In the genomic region with DNA sequence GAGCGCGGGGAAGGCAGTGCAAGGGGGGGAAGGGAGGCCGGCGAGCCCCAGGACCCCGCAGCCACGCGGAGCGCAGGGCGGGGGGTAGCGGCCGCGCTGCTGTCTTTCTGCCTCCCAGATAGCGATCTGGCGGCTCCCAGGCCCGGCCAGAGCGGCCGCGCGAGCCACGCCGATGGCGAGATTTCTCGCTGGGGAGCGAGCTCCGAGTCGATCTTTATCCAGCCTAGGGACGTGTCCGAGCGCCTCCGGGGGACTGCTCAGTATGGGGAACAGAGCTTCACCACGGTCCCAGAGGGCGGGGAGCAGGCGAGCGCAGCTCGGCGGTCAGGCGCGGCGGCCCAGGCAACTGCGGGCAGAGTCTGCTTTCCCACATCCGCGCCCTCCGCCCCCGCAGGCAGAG, we compare ENCODE assay signal across 8 mouse cellular contexts. TPM values are rescaled to one million over a fixed set of nuclear protein-coding genes. Genes with fewer than 3 reads are reported as not detected.
DNase-seq lines count a peak whose midpoint lies in the region; ATAC-seq and TF ChIP-seq lines count a peak whose summit lies in the region.

No protein-coding gene starts in this region.

- H3K4me1 ChIP-seq in embryonic facial prominence, embryonic 14.5 days (ENCODE audit: control insufficient read depth, insufficient read depth, low read length): peaks cover 7% of the 10 kb centered on the region
- H3K4me1 ChIP-seq in hindbrain, embryonic 16.5 days (ENCODE audit: control insufficient read depth, insufficient read depth, low read depth, low read length): peaks cover 17% of the 10 kb centered on the region
- H3K4me1 ChIP-seq in liver, postnatal 0 days (ENCODE audit: insufficient read depth): no peaks in the 10 kb centered on the region

- H3K9ac ChIP-seq in embryonic facial prominence, embryonic 14.5 days (ENCODE audit: low read depth, low read length): peak overlapping the region; percentile 58
- H3K9ac ChIP-seq in hindbrain, embryonic 16.5 days (ENCODE audit: low read depth, low read length): peak overlapping the region; percentile 89
- H3K9ac ChIP-seq in liver, postnatal 0 days (replicated peaks): no peak overlapping the region

- ATAC-seq in embryonic facial prominence, embryonic 14.5 days (ENCODE audit: low read depth): peak; percentile 44
- peak; percentile 77 for ATAC-seq in hindbrain, embryonic 16.5 days
- no peak for ATAC-seq in liver, postnatal 0 days

- no peak for TF ChIP-seq EP300 in liver, postnatal 0 days (IDR thresholded peaks at IDR 0.05; ENCODE audit: low read depth)

- peak; percentile 44 to 58 for DNase-seq in left cerebral cortex, adult 18-20 months (ENCODE audit: low spot score in 2 of 2)
- no peak for DNase-seq in left cerebral cortex, adult 11 months (ENCODE audit: low spot score)
- DNase-seq in brain, embryonic 14.5 days (ENCODE audit: low read depth): peak; percentile 65
- DNase-seq in embryonic facial prominence, embryonic 14.5 days (ENCODE audit: low spot score): peak; percentile 28
- DNase-seq in liver, postnatal 0 days: peak; percentile 24
- peak; percentile 59 for DNase-seq in right cerebral cortex, postnatal 4 days
- DNase-seq in gastrocnemius, adult 18-20 months (ENCODE audit: low spot score): no peak

- no peak for TF ChIP-seq CTCF in brain, embryonic 14.5 days (IDR thresholded peaks at IDR 0.05; ENCODE audit: borderline replicate concordance, extremely low read depth, insufficient read depth, insufficient read length)
- TF ChIP-seq CTCF in liver, postnatal 0 days (IDR thresholded peaks at IDR 0.05; ENCODE audit: low read depth): no peak

- WGBS in embryonic facial prominence, embryonic 14.5 days: 0% methylated on average over 20 of the region's 44 CpGs
- WGBS in hindbrain, embryonic 16.5 days: under 1% methylated on average over 32 of the region's 44 CpGs
- 2% methylated on average over 25 of the region's 44 CpGs for WGBS in liver, postnatal 0 days (ENCODE audit: insufficient replicate concordance)

- H3K9me3 ChIP-seq in embryonic facial prominence, embryonic 14.5 days (ENCODE audit: control insufficient read depth, low read length): no peaks in the 10 kb centered on the region
- no peaks in the 10 kb centered on the region for H3K9me3 ChIP-seq in hindbrain, embryonic 16.5 days (ENCODE audit: control insufficient read depth, low read length)
- H3K9me3 ChIP-seq in liver, postnatal 0 days (ENCODE audit: low read length): no peaks in the 10 kb centered on the region

- no peak overlapping the region for H3K27ac ChIP-seq in embryonic facial prominence, embryonic 14.5 days (replicated peaks; ENCODE audit: low read depth, low read length)
- H3K27ac ChIP-seq in hindbrain, embryonic 16.5 days (ENCODE audit: low read depth, low read length): peak overlapping the region; percentile 90
- H3K27ac ChIP-seq in liver, postnatal 0 days (ENCODE audit: low read depth): no peak overlapping the region

- peak overlapping the region; percentile 56 for H3K4me3 ChIP-seq in embryonic facial prominence, embryonic 14.5 days (ENCODE audit: low read depth, low read length)
- H3K4me3 ChIP-seq in hindbrain, embryonic 16.5 days (ENCODE audit: low read length): peak overlapping the region; percentile 62
- H3K4me3 ChIP-seq in liver, postnatal 0 days (ENCODE audit: low read depth, low read length): peak overlapping the region; percentile 33; the same call in 1 of the 2 replicates

- no peak for TF ChIP-seq POLR2A in brain, embryonic 14.5 days (IDR thresholded peaks at IDR 0.05; ENCODE audit: borderline replicate concordance, extremely low read depth, insufficient read depth, insufficient read length, poor library complexity, severe bottlenecking)

- peak overlapping the region; percentile 91 for H3K4me2 ChIP-seq in embryonic facial prominence, embryonic 14.5 days (ENCODE audit: low read depth, low read length)
- H3K4me2 ChIP-seq in hindbrain, embryonic 16.5 days (ENCODE audit: low read length): peak overlapping the region; percentile 85
- H3K4me2 ChIP-seq in liver, postnatal 0 days (ENCODE audit: low read depth, low read length): peak overlapping the region; percentile 64

- H3K36me3 ChIP-seq in embryonic facial prominence, embryonic 14.5 days (ENCODE audit: control insufficient read depth, insufficient read depth, low read length): no peaks in the 10 kb centered on the region
- H3K36me3 ChIP-seq in hindbrain, embryonic 16.5 days (ENCODE audit: control insufficient read depth, insufficient read depth, low read length): no peaks in the 10 kb centered on the region
- no peaks in the 10 kb centered on the region for H3K36me3 ChIP-seq in liver, postnatal 0 days (replicated peaks; ENCODE audit: insufficient read depth, low read length)

- H3K27me3 ChIP-seq in embryonic facial prominence, embryonic 14.5 days (replicated peaks; ENCODE audit: control insufficient read depth, insufficient read depth, low read length): peaks cover 65% of the 10 kb centered on the region
- H3K27me3 ChIP-seq in hindbrain, embryonic 16.5 days (replicated peaks; ENCODE audit: control insufficient read depth, insufficient read depth, low read length): no peaks in the 10 kb centered on the region; the same call in 1 of the 2 replicates
- H3K27me3 ChIP-seq in liver, postnatal 0 days (ENCODE audit: insufficient read depth, low read length): peaks cover 54% of the 10 kb centered on the region

RNA-seq across cellular contexts. Expression of a gene that starts 0.6 kb away (rescaled TPM):
- total RNA-seq in left cerebral cortex, adult 18-20 months (2021): 10 to 100 TPM; 61.1 to 68.7 TPM
- 21.5 and 21.7 TPM in 2 replicates for polyA plus RNA-seq in brain, embryonic 14.5 days (2012; rRNA removed)
- polyA plus RNA-seq in embryonic facial prominence, embryonic 14.5 days (2014; fragmentation: Nextera tagmentation; extraction: Ambion mirVana): 7.6 and 8.6 TPM in 2 replicates
- 44.3 and 50.2 TPM in 2 replicates for polyA plus RNA-seq in hindbrain, embryonic 16.5 days (2015; fragmentation: Nextera tagmentation; extraction: Ambion mirVana)
- 0.11 and 0.21 TPM in 2 replicates for polyA plus RNA-seq in liver, postnatal 0 days (2015; fragmentation: Nextera tagmentation; extraction: Ambion mirVana)
- total RNA-seq in gastrocnemius, adult 18-20 months (2021): under 1 TPM in 1 of 2 experiments, not detected in 1; 0.45 TPM

Comparison
In these comparisons a context has a peak if more than half of its experiments do, and no peak if none do; other contexts are left out.
1. DNase-seq: peak in left cerebral cortex, adult 18-20 months (2 of 2), brain, embryonic 14.5 days (single experiment), embryonic facial prominence, embryonic 14.5 days (single experiment), liver, postnatal 0 days (single experiment) and right cerebral cortex, postnatal 4 days (single experiment); none in left cerebral cortex, adult 11 months (single experiment) and gastrocnemius, adult 18-20 months (single experiment).
2. Peak in every context shown above with its lines, with median percentiles within 50 percentile points of each other: H3K4me2 ChIP-seq and H3K4me3 ChIP-seq.